Mouse (Mus musculus) midbrain, embryonic 15.5 days (tissue): Measurements from ENCODE around the gene Dner. TPM values are rescaled to one million over a fixed set of nuclear protein-coding genes. Genes with fewer than 3 reads are reported as not detected.
"Not testable (repeated sequence)": the region's sequence is repeated elsewhere in the genome, so short reads cannot be mapped to it uniquely, and the experiment has no call there.

Experiments used
- ATAC-seq: fragments of 200-750 bp; cut with Nextera tagmentation; replicated peaks from 2 replicates; pipeline ENCODE4 v1.8.0; 2017; ENCODE audit warnings: moderate TSS enrichment
- H3K27ac ChIP-seq: fragments of 300-500 bp; sonication (generic); 2 replicates; pipeline ENCODE4 v1.5.1; 2015; ENCODE audit warnings: mild to moderate bottlenecking, inconsistent platforms
- H3K27me3 ChIP-seq: fragments of 300-500 bp; sonication (generic); replicated peaks from 2 replicates; pipeline ENCODE4 v1.6.1; 2015; ENCODE audit warnings: inconsistent platforms
- H3K36me3 ChIP-seq: fragments of 300-500 bp; sonication (generic); replicated peaks from 2 replicates; pipeline ENCODE4 v1.6.1; 2015; ENCODE audit warnings: inconsistent platforms
- H3K4me1 ChIP-seq: fragments of 300-500 bp; sonication (generic); 2 replicates; pipeline ENCODE4 v1.6.1; 2015; ENCODE audit warnings: inconsistent platforms
- H3K4me2 ChIP-seq: fragments of 300-500 bp; sonication (generic); 2 replicates; pipeline ENCODE4 v1.6.1; 2015; ENCODE audit warnings: inconsistent platforms, mild to moderate bottlenecking, moderate library complexity
- H3K4me3 ChIP-seq: fragments of 300-500 bp; sonication (generic); 2 replicates; pipeline ENCODE4 v1.5.1; 2015; ENCODE audit warnings: mild to moderate bottlenecking, inconsistent platforms
- H3K9ac ChIP-seq: fragments of 300-500 bp; sonication (generic); 2 replicates; pipeline ENCODE4 v1.6.1; 2015; ENCODE audit warnings: mild to moderate bottlenecking, inconsistent platforms
- H3K9me3 ChIP-seq: fragments of 300-500 bp; sonication (generic); 2 replicates; pipeline ENCODE4 v1.6.1; 2016; ENCODE audit warnings: inconsistent platforms
- WGBS: fragments of 180-500 bp; shearing (Covaris S2); methylation state at CpG from one replicate; pipeline ENCODE4 v1.1.7; 2015; ENCODE audit warnings: mixed read lengths; 5-methylcytosine and 5-hydroxymethylcytosine counted together
- polyA plus RNA-seq: library from polyadenylated mRNA; unstranded; fragments of >200 nt; fragmentation: Nextera tagmentation; extraction: Ambion mirVana; gene quantifications from 2 replicates; pipeline ENCODE4 v1.2.1, GENCODE M21; 2015

The Dner gene
- polyA plus RNA-seq, 1 experiment from 2014 or later = 291 TPM

- H3K36me3 ChIP-seq = no peaks in the 10 kb centered on the region
- ATAC-seq = no peak
- H3K9me3 ChIP-seq = no peaks in the 10 kb centered on the region
- H3K4me2 ChIP-seq = no peak overlapping the region
- H3K27me3 ChIP-seq = no peaks in the 10 kb centered on the region
- H3K4me1 ChIP-seq = peaks cover 6% of the 10 kb centered on the region
- H3K27ac ChIP-seq = no peak overlapping the region
- no peak overlapping the region for H3K4me3 ChIP-seq
- H3K9ac ChIP-seq = no peak overlapping the region
- WGBS = 88% methylated on average over 7 of the region's 7 CpGs
These were observed 333.1 kb downstream of the Dner start for GRCm38 (mm10) chr1:84362709-84363617.

- Histone ChIP-seq H3K9me3 (no peaks in the 10 kb centered on the region), H3K36me3 (no peaks in the 10 kb centered on the region), H3K4me1 (peaks cover 6% of the 10 kb centered on the region), H3K27me3 (no peaks in the 10 kb centered on the region), H3K9ac (no peak overlapping the region), H3K27ac (no peak overlapping the region), H3K4me2 (no peak overlapping the region), H3K4me3 (no peak overlapping the region)
- no peak for ATAC-seq
- 96% methylated on average over 1 of the region's 1 CpGs for WGBS
These were observed 333.8 kb downstream of the Dner start for GRCm38 (mm10) chr1:84362209-84362608.

- no peaks in the 10 kb centered on the region for H3K36me3 ChIP-seq
- no peak overlapping the region for H3K27ac ChIP-seq
- H3K9ac ChIP-seq = no peak overlapping the region
- no peak for ATAC-seq
- 89% methylated on average over 3 of the region's 3 CpGs for WGBS
- H3K9me3 ChIP-seq = no peaks in the 10 kb centered on the region
- peaks cover 6% of the 10 kb centered on the region for H3K4me1 ChIP-seq
- H3K4me2 ChIP-seq = no peak overlapping the region
- no peaks in the 10 kb centered on the region for H3K27me3 ChIP-seq
- H3K4me3 ChIP-seq = no peak overlapping the region
These were observed 334.6 kb downstream of the Dner start for GRCm38 (mm10) chr1:84361389-84361788.

GRCm38 (mm10) chr1:84359611-84360500 is 336.2 kb downstream of the Dner start:
- H3K27ac ChIP-seq = no peak overlapping the region

GRCm38 (mm10) chr1:84357216-84357615 is 338.8 kb downstream of the Dner start:
- H3K9me3 ChIP-seq = no peaks in the 10 kb centered on the region
- H3K4me1 ChIP-seq = no peaks in the 10 kb centered on the region
- H3K4me2 ChIP-seq = no peak overlapping the region
- H3K27ac ChIP-seq = no peak overlapping the region
- no peak for ATAC-seq
- no peaks in the 10 kb centered on the region for H3K36me3 ChIP-seq
- no peak overlapping the region for H3K9ac ChIP-seq
- 93% methylated on average over 5 of the region's 5 CpGs for WGBS
- no peaks in the 10 kb centered on the region for H3K27me3 ChIP-seq
- H3K4me3 ChIP-seq = no peak overlapping the region

More at GRCm38 (mm10) chr1:84359611-84360500, 336.2 kb downstream of the Dner start:
- Histone ChIP-seq H3K4me1 (no peaks in the 10 kb centered on the region; the same call in 1 of the 2 replicates), H3K4me3 (no peak overlapping the region), H3K4me2 (no peak overlapping the region), H3K9ac (no peak overlapping the region), H3K27me3 (no peaks in the 10 kb centered on the region), H3K36me3 (no peaks in the 10 kb centered on the region), H3K9me3 (no peaks in the 10 kb centered on the region)
- ATAC-seq = no peak
- WGBS = 88% methylated on average over 6 of the region's 6 CpGs

- WGBS = 90% methylated on average over 2 of the region's 2 CpGs
- Histone ChIP-seq H3K27me3 (no peaks in the 10 kb centered on the region), H3K36me3 (no peaks in the 10 kb centered on the region), H3K4me3 (no peak overlapping the region), H3K9me3 (no peaks in the 10 kb centered on the region), H3K4me2 (no peak overlapping the region), H3K27ac (no peak overlapping the region), H3K4me1 (no peaks in the 10 kb centered on the region), H3K9ac (no peak overlapping the region)
- no peak for ATAC-seq
These were observed 345.8 kb downstream of the Dner start for GRCm38 (mm10) chr1:84350262-84350661.

- no peak overlapping the region for H3K4me2 ChIP-seq
- no peak for ATAC-seq
- H3K27ac ChIP-seq = no peak overlapping the region
- no peak overlapping the region for H3K9ac ChIP-seq
- H3K4me1 ChIP-seq = no peaks in the 10 kb centered on the region
- H3K9me3 ChIP-seq = no peaks in the 10 kb centered on the region
- no peaks in the 10 kb centered on the region for H3K27me3 ChIP-seq
- H3K36me3 ChIP-seq = no peaks in the 10 kb centered on the region
- 78% methylated on average over 3 of the region's 3 CpGs for WGBS
- H3K4me3 ChIP-seq = no peak overlapping the region
These were observed 348.1 kb downstream of the Dner start for GRCm38 (mm10) chr1:84347796-84348476.

- not testable (repeated sequence) for ATAC-seq, H3K4me1 ChIP-seq, H3K9ac ChIP-seq, H3K27me3 ChIP-seq, H3K4me2 ChIP-seq, H3K4me3 ChIP-seq, H3K9me3 ChIP-seq, H3K27ac ChIP-seq, H3K36me3 ChIP-seq
- WGBS = 27% methylated on average over 3 of the region's 3 CpGs
These were observed 363.2 kb downstream of the Dner start for GRCm38 (mm10) chr1:84332797-84333196.

GRCm38 (mm10) chr1:84331861-84332260 is 364.2 kb downstream of the Dner start:
- not testable (repeated sequence) for H3K27me3 ChIP-seq, H3K9ac ChIP-seq, ATAC-seq, H3K4me3 ChIP-seq, H3K27ac ChIP-seq, H3K4me2 ChIP-seq, H3K9me3 ChIP-seq, H3K36me3 ChIP-seq, H3K4me1 ChIP-seq
- 85% methylated on average over 12 of the region's 12 CpGs for WGBS

- ATAC-seq = no peak
- no peak overlapping the region for H3K9ac ChIP-seq
- H3K4me3 ChIP-seq = no peak overlapping the region
- WGBS = 42% methylated on average over 3 of the region's 3 CpGs
- H3K9me3 ChIP-seq = no peaks in the 10 kb centered on the region
- no peaks in the 10 kb centered on the region for H3K4me1 ChIP-seq
- H3K27ac ChIP-seq = no peak overlapping the region
- no peak overlapping the region for H3K4me2 ChIP-seq
- H3K27me3 ChIP-seq = no peaks in the 10 kb centered on the region
- H3K36me3 ChIP-seq = no peaks in the 10 kb centered on the region
These were observed 370.7 kb downstream of the Dner start for GRCm38 (mm10) chr1:84325309-84325708.

GRCm38 (mm10) chr1:84321327-84321726 is 374.7 kb downstream of the Dner start:
- no peak overlapping the region for H3K4me3 ChIP-seq
- WGBS = 70% methylated on average over 4 of the region's 4 CpGs
- H3K27me3 ChIP-seq = no peaks in the 10 kb centered on the region
- ATAC-seq = no peak
- H3K4me1 ChIP-seq = no peaks in the 10 kb centered on the region
- no peaks in the 10 kb centered on the region for H3K36me3 ChIP-seq
- no peaks in the 10 kb centered on the region for H3K9me3 ChIP-seq
- H3K9ac ChIP-seq = no peak overlapping the region
- no peak overlapping the region for H3K27ac ChIP-seq
- no peak overlapping the region for H3K4me2 ChIP-seq
